Mouse (Mus musculus) cortical plate, adult 2 months (tissue): ENCODE results near the gene Dnaic1.

Source experiments
- CTCF ChIP-seq: fragments of 200-500 bp; IDR thresholded peaks from 2 replicates; pipeline ENCODE4 v1.5.1; 2011; ENCODE audit warnings: mild to moderate bottlenecking, control low read depth, low read length; ENCODE audit not compliant: insufficient read depth; ENCODE audit errors: extremely low read depth
- POLR2A ChIP-seq: fragments of 200-500 bp; IDR thresholded peaks from 2 replicates; pipeline ENCODE4 v1.6.1; 2011; ENCODE audit warnings: mild to moderate bottlenecking, low read length, control low read depth; ENCODE audit not compliant: insufficient read depth; ENCODE audit errors: extremely low read depth

- TF ChIP-seq POLR2A (no peak), CTCF (no peak)
These were observed 101.9 kb downstream of the Dnaic1 start for GRCm38 (mm10) chr4:41671500-41671899.
